Mouse (Mus musculus) adrenal gland, adult 2 months (tissue): ENCODE measurements around the gene Tm4sf5. TPM values are rescaled to one million over a fixed set of nuclear protein-coding genes. Genes with fewer than 3 reads are reported as not detected.
"Not testable (repeated sequence)": the region's sequence is repeated elsewhere in the genome, so short reads cannot be mapped to it uniquely, and the experiment has no call there.

ENCODE experiments used
- DNase-seq: peaks from one replicate; pipeline ENCODE4 v3.0.0; 2021
- long read RNA-seq: library from polyadenylated mRNA; stranded (forward); transcript quantifications from one replicate; pipeline ENCODE4 v2.0.0, GENCODE M21; 2021
- polyA plus RNA-seq: library from polyadenylated mRNA; depleted of rRNA; stranded (reverse); fragments of >200 nt; gene quantifications from 2 replicates; pipeline ENCODE4 v1.2.3, GENCODE M21; 2012; rRNA removed
- total RNA-seq, 2 experiments: library from RNA; stranded (reverse); gene quantifications; 2 replicates each; pipeline ENCODE4 v1.2.3; 2021

Gene Tm4sf5
- total RNA-seq (1 to 10 TPM in 1 of 2 experiments, under 1 TPM in 1; 0.52 to 1.5 TPM), polyA plus RNA-seq (0.51 TPM in 1 of 2 replicates, not detected in the other)
- long read RNA-seq = 0 reads

GRCm38 (mm10) chr11:70504970-70505369 lies at the start of gene Tm4sf5:
Tm4sf5 (plus strand) TSS chr11:70505244.
- no peak for DNase-seq

- DNase-seq = no peak
These were observed 46.1 kb upstream of the Tm4sf5 start, which contains the start of gene Zmynd15 for GRCm38 (mm10) chr11:70458688-70459600. Zmynd15 (plus strand) TSS chr11:70459433.

DNA sequence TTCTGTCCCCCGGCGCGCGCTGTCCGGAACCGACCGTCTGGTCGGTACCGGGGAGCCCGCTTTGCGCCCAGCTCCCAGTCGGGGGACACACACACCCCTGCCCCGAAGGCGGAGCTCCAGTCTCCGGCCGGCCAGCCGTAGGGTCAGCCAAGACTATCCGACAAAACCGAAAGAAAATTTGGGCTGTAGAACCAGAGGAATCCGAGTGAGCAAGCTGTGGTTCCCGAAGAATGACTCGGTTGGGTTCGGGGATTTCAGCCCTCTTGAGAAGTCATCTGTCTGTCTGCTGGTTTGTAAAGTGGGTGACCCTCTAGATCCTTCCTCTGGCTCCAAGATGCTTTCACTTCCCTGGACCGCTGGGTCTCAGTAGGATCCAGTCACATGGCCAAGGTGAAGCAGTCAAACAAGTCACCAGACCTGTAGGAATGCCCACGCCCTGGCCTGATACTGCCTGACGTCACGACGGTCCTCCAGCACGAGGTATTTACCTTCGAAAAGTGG lies 45.4 kb upstream of the Tm4sf5 start, which contains the start of gene Cxcl16:
Cxcl16 (minus strand) TSS at position 384 of the 501 bp plus-strand sequence.
- DNase-seq = peak; percentile 70

DNA sequence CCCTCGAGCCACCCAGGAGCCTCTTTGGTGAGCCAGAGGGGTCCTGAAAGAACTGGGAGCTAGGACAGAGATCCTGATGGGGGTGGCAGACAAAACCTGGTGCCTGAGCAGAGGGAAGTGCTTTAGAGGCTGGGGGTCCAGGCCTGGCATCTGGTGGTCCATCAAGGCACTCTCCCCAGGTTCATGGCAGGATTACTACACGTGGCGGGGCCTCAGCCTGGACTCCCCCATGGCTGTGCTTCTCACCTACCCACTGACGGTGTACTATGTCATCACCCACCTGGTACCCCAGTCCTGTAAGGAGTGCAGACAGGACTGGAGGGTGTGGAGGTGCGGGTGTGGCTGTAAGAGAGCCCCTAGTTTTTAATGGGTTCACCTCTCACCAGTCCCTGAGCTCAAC lies 41.1 kb upstream of the Tm4sf5 start:
- no peak for DNase-seq

DNA sequence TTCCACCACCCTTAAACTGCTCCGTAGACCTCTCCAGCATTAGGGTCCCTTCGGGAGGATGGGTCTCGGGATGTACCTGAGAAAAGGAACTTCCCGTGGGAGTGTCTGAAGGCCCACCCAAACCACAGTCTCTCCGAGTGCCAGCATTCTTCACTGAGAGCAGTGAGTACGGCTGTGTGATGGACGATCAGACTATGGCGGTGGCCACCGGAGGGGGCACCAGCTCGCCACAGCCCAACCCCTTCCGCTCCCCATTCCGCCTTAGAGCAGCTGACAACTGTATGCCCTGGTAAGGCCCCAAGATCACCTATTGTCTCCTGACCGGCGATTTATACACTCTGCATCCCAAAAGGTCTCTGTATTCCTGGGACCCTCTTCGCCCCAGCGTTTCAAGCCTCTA lies 39.8 kb upstream of the Tm4sf5 start:
- no peak for DNase-seq

DNA sequence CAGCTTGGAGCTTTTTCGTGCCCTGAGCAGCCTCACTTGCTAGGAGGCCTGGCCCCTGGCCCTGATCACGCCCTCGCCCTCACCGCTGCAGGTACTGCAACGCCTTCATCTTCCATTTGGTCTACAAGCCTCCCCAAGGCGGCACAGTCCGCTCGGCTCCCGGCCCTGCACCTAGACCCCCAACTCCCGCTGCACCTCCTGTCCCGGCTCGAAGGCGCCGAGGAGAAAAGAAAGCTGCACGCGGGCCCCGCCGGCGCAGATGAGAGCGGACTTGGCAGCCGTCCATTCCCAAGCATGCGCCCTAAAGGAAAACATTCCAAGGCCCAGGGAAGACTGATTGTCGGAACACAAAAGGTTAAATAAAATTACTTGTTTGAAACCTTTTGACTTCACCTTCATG lies 39.2 kb upstream of the Tm4sf5 start:
- no peak for DNase-seq

GRCm38 (mm10) chr11:70467902-70468619 lies 37.0 kb upstream of the Tm4sf5 start:
- DNase-seq = no peak

GRCm38 (mm10) chr11:70469764-70470163 lies 35.3 kb upstream of the Tm4sf5 start:
- DNase-seq = no peak

- DNase-seq = peak; percentile 56
These were observed 32.3 kb upstream of the Tm4sf5 start for GRCm38 (mm10) chr11:70472716-70473115.

- DNase-seq = not testable (repeated sequence)
These were observed 31.8 kb upstream of the Tm4sf5 start for GRCm38 (mm10) chr11:70473291-70473690.

GRCm38 (mm10) chr11:70474872-70475534 lies 30.0 kb upstream of the Tm4sf5 start:
- no peak for DNase-seq

GRCm38 (mm10) chr11:70485498-70485897 lies 19.5 kb upstream of the Tm4sf5 start:
- DNase-seq = no peak

- no peak for DNase-seq
These were observed 17.2 kb upstream of the Tm4sf5 start for GRCm38 (mm10) chr11:70487816-70488215.

GRCm38 (mm10) chr11:70489138-70489537 lies 15.9 kb upstream of the Tm4sf5 start:
- DNase-seq = no peak

DNA sequence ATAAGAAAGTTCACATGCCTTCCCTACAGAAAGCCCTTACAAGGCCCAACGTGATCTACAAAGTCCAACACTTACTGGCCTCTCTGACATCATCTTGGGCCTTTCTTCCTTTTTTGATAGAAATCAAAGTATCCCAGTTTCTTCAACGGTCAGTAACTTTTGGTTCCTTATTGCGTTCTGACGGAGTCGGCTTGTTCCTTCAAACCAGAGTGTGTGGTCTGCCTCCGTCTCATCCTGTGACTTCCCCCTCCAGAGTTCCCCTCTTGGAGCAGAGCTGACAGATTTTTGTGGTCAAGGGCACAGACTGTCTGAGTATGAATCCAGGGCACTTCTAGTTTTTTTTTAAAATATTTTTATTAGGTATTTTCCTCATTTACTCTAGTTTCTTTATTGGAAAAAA lies 15.4 kb upstream of the Tm4sf5 start:
- DNase-seq = no peak

GRCm38 (mm10) chr11:70499566-70500475 lies 5.2 kb upstream of the Tm4sf5 start:
- peak; percentile 78 for DNase-seq

DNA sequence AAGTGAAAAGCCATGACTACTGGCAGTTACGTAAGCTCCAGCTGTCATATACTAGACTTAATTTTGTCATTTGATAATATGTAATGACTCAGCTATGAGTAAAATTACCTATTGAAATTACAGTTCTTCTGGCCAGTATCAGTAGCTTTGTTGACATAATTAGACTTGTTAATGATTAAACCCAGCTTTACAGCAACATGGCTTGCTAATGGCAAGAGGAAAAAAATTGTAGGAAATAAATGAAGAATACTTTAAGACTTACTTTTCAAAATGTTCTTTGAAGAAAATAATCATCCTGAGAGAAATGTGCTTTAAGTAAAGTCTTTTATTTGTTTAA lies 4.6 kb upstream of the Tm4sf5 start:
- DNase-seq = no peak

DNA sequence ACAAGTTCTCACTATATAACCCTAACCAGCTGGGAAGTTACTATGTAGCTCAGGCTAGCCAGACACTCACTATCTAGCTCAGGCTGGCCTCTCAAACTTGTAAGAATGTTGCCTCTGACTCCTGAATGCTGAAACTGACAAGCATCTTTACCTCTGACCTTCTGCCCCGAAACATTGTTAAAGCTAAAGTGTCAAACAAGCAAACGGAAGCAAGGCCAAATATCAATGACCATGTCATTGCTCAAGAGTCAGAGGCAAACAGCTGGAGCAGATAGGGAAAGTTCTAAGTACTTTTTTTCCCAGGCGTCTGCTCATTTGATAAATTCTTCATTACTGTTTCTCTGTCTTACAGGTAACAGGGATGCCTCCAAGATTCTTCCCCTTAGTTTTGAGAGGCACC lies 3.0 kb upstream of the Tm4sf5 start:
- no peak for DNase-seq

GRCm38 (mm10) chr11:70506385-70506784 lies 1.3 kb downstream of the Tm4sf5 start:
- peak; percentile 65 for DNase-seq

DNA sequence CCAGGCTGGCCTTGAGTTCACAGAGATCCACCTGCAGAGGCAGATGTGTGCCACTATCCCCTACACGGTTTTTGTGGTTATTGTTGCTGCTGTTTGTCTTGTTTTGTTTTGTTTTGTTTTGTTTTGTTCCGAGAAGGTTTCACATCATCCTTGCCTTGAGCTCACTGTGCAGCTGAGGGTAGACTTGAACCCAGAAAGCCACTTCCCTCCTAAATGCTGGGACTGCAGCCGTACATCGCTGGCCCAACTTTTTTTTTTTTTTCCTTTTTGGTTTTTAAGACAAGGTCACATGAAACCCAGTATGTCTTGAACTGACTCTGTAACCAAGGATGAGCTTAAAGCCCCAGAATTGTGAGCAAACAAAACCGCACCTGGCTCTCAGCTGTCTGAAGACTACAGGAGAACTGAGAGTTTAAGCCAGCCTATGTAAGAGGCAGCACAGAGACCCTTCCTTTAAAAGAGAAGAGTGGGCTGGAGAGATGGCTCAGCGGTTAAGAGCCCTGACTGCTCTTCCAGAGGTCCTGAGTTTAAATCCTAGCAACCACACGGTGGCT lies 2.0 kb downstream of the Tm4sf5 start:
- no peak for DNase-seq
